Mouse (Mus musculus): ENCODE measurements around the gene Traf7. TPM values are rescaled to one million over a fixed set of nuclear protein-coding genes. Genes with fewer than 3 reads are reported as not detected.

The Traf7 gene
- total and polyA plus RNA-seq, 3 experiments = 109 to 176 (median 122) TPM

- DNase-seq (ENCODE audit: extremely low read depth) = no peak
- no peaks in the 10 kb centered on the region for H3K9me3 ChIP-seq (replicated peaks; ENCODE audit: low read length)
Observed at GRCm38 (mm10) chr17:24520450-24520849, 7.3 kb downstream of the Traf7 start.

GRCm38 (mm10) chr17:24514270-24515257 is 13.2 kb downstream of the Traf7 start:
- Histone ChIP-seq H3K4me1 (ENCODE audit: control insufficient read depth in 1 of 2, insufficient read depth in 2 of 2) (no peaks in the 10 kb centered on the region), H3K36me3 (replicated peaks in 1 of 2; ENCODE audit: control insufficient read depth in 1 of 2, insufficient read depth in 1 of 2, low read length in 1 of 2) (peaks cover 89 to 98% of the 10 kb centered on the region in 2 experiments), H3K27me3 (replicated peaks) (no peaks in the 10 kb centered on the region), H3K9ac (ENCODE audit: insufficient read depth, low read depth) (no peak overlapping the region), H3K9me3 (replicated peaks; ENCODE audit: low read length) (no peaks in the 10 kb centered on the region), H3K79me2 (replicated peaks; ENCODE audit: control insufficient read depth, extremely low read depth, insufficient read depth, poor library complexity, severe bottlenecking) (0 out of 2 replicates have a peak, but pooled peaks cover under 1% of the 10 kb centered on the region), H3K4me2 (ENCODE audit: insufficient read depth, low read depth, poor library complexity, severe bottlenecking) (no peak overlapping the region), H3K27ac (ENCODE audit: insufficient read depth, low read depth) (no peak overlapping the region), H3K4me3 (replicated peaks in 1 of 3; ENCODE audit: low read depth in 2 of 3, low read length in 2 of 3, poor library complexity in 1 of 3) (no peak overlapping the region)
- in situ Hi-C loops (cut with MboI; ENCODE audit: low pct_ligation_motif_present, low pct_unique_long_range_greater_than_20kb, low sequenced_read_pairs) (no loop called here), dilution Hi-C loops (cut with MboI; ENCODE audit: extremely low pct_ligation_motif_present, extremely low pct_unique_long_range_greater_than_20kb, low sequenced_read_pairs) (no loop called here)
- DNase-seq (ENCODE audit: extremely low read depth) = no peak
- TF ChIP-seq NELFE (IDR thresholded peaks at IDR 0.05; ENCODE audit: low read depth, low read length) (no peak), CHD2 (IDR thresholded peaks at IDR 0.05; ENCODE audit: low read length) (no peak), POLR2AphosphoS2 (IDR thresholded peaks at IDR 0.05; ENCODE audit: low read depth, low read length) (no peak), HCFC1 (IDR thresholded peaks at IDR 0.05; ENCODE audit: low read depth, low read length) (no peak), POLR2A (IDR thresholded peaks at IDR 0.05; ENCODE audit: low read depth, low read length) (no peak)

More at GRCm38 (mm10) chr17:24520450-24520849, 7.3 kb downstream of the Traf7 start:
- dilution Hi-C loops (cut with MboI; ENCODE audit: extremely low pct_ligation_motif_present, extremely low pct_unique_long_range_greater_than_20kb, low sequenced_read_pairs) (no loop called here), in situ Hi-C loops (cut with MboI; ENCODE audit: low pct_ligation_motif_present, low pct_unique_long_range_greater_than_20kb, low sequenced_read_pairs) (no loop called here)
- Histone ChIP-seq H3K27ac (ENCODE audit: insufficient read depth, low read depth) (no peak overlapping the region), H3K4me1 (ENCODE audit: control insufficient read depth in 1 of 2, insufficient read depth in 2 of 2) (peaks cover 3 to 13% of the 10 kb centered on the region in 2 experiments; a peak in 3 of 4 replicates), H3K4me3 (replicated peaks in 1 of 3; ENCODE audit: low read depth in 2 of 3, low read length in 2 of 3, poor library complexity in 1 of 3) (no peak overlapping the region), H3K4me2 (ENCODE audit: insufficient read depth, low read depth, poor library complexity, severe bottlenecking) (no peak overlapping the region), H3K79me2 (replicated peaks; ENCODE audit: control insufficient read depth, extremely low read depth, insufficient read depth, poor library complexity, severe bottlenecking) (peaks cover 43% of the 10 kb centered on the region), H3K36me3 (replicated peaks in 1 of 2; ENCODE audit: control insufficient read depth in 1 of 2, insufficient read depth in 1 of 2, low read length in 1 of 2) (peaks cover 52 to 87% of the 10 kb centered on the region in 2 experiments), H3K27me3 (replicated peaks) (no peaks in the 10 kb centered on the region), H3K9ac (ENCODE audit: insufficient read depth, low read depth) (no peak overlapping the region)
- TF ChIP-seq MYC (IDR thresholded peaks at IDR 0.05; ENCODE audit: low read depth, low read length) (no peak), NRF1 (IDR thresholded peaks at IDR 0.05; ENCODE audit: low read depth, low read length) (no peak), SIN3A (IDR thresholded peaks at IDR 0.05; ENCODE audit: low read length) (no peak), ZC3H11A (IDR thresholded peaks at IDR 0.05; ENCODE audit: low read depth, low read length) (no peak), ETS1 (conservative IDR thresholded peaks at IDR 0.05; ENCODE audit: low read depth, low read length) (no peak), ZKSCAN1 (IDR thresholded peaks at IDR 0.05; ENCODE audit: borderline replicate concordance, low read depth, low read length) (no peak), NELFE (IDR thresholded peaks at IDR 0.05; ENCODE audit: low read depth, low read length) (no peak), MAX (IDR thresholded peaks at IDR 0.05; ENCODE audit: low read length) (no peak), GABPA (IDR thresholded peaks at IDR 0.05; ENCODE audit: insufficient replicate concordance, low read depth, low read length) (no peak)
